Mouse (Mus musculus): ENCODE measurements around the gene Shld1.

The Shld1 gene

GRCm38 (mm10) chr2:132781439-132782068 is 94.8 kb downstream of the Shld1 start:
- peak; percentile 84 for ATAC-seq (ENCODE audit: insufficient number of reproducible peaks, low FRiP score, low TSS enrichment)

- peak; percentile 62; the same call in 1 of the 2 replicates for ATAC-seq (ENCODE audit: insufficient number of reproducible peaks, low FRiP score, low TSS enrichment)
Measured at GRCm38 (mm10) chr2:132784039-132784438, 97.3 kb downstream of the Shld1 start.

GRCm38 (mm10) chr2:132793441-132794203 is 106.9 kb downstream of the Shld1 start:
- peak; percentile 50 for ATAC-seq (ENCODE audit: insufficient number of reproducible peaks, low FRiP score, low TSS enrichment)

GRCm38 (mm10) chr2:132794204-132794586 is 107.5 kb downstream of the Shld1 start:
- peak; percentile 42; the same call in 1 of the 2 replicates for ATAC-seq (ENCODE audit: insufficient number of reproducible peaks, low FRiP score, low TSS enrichment)
